Mouse (Mus musculus): ENCODE measurements around the gene Mkrn1.
"Not testable (repeated sequence)": the region's sequence is repeated elsewhere in the genome, so short reads cannot be mapped to it uniquely, and the experiment has no call there.

Mkrn1 gene

GRCm38 (mm10) chr6:39419851-39420721 lies at the start of gene Mkrn1:
Mkrn1 (minus strand) TSS chr6:39420462.
- DNase-seq, result peak; percentile 87

DNA sequence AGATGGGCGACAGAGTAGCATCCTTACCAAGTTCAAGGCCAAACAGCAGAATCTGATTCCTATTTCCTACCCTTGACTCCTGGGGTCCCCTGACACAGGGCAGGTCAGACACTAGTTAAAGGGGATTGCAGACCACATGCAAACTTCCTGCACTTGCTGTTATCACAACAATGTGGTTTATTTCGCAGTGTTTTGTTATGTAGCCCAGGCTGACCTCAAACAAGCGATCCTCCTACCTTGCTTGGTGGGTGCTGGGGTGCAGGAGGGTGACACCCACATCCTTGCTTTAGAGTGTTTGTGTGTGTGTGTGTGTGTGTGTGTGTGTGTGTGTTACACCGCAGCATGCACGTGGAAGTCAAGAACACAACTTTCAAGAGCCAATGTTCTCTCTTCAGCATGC lies 49.2 kb upstream of the Mkrn1 start:
- no peak for DNase-seq

- peak; percentile 87 for DNase-seq
Observed at GRCm38 (mm10) chr6:39462621-39463538, 42.6 kb upstream of the Mkrn1 start.

DNA sequence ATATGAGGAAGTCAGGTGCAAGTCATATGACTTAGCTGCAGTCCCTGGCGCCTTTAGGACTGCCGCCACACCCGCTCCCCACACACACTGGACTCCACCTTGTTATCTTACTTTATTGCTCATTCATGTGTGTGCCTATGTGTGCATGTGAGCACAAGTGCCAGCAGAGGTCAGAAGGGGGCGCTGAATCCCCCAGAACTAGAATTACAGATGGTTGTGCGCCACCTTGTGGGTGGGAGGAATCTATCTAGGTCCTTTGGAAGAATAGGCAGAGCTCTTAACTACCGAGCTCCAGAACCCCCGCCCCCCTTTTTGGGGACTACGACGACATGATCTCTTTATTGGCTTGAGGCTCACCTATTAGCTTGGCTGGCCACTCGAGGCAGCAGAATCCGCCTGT lies 39.8 kb upstream of the Mkrn1 start:
- no peak for DNase-seq

- no peak for DNase-seq
Observed at GRCm38 (mm10) chr6:39455339-39456160, 35.3 kb upstream of the Mkrn1 start.

DNA sequence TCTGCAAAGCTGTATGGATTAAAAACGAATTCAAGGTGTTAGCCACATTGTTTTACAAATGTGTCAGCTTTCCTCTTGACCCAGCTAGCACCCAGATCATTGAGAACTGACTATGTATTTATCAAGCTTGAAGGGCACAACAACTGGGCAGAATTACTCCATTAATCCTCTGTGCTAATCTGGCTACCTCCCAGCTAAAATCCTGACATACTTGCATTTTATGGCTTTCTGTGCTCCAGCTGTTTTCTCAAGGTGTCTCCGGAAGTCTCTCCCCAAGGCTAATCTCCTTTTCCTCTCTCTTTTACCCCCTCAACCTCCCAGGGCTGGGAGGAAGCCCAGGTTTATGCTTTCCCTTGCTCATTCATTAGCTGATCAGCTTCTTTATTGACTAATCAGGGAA lies 34.4 kb upstream of the Mkrn1 start:
- no peak for DNase-seq

GRCm38 (mm10) chr6:39453564-39453963 lies 33.3 kb upstream of the Mkrn1 start:
- no peak for DNase-seq

DNA sequence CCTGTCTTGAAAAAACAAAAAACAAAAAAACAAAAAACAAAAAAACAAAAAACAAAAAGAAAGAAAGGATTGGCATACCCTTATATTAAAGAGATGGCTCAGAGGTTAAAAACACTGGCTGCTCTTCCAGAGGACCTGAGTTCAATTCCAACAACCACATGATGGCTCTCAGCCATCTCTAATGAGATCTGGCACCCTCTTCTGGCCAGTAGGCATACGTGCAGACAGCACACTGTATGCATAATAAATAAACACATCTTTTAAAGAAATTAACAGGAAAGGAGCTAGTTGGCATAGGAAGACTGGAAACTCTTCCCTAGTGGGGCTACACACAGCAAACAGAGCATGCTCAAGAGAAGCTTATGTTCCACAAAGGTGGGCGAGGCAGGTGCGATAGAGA lies 30.8 kb upstream of the Mkrn1 start:
- DNase-seq, result no peak

- no peak for DNase-seq
Observed at GRCm38 (mm10) chr6:39450580-39450979, 30.3 kb upstream of the Mkrn1 start.

DNA sequence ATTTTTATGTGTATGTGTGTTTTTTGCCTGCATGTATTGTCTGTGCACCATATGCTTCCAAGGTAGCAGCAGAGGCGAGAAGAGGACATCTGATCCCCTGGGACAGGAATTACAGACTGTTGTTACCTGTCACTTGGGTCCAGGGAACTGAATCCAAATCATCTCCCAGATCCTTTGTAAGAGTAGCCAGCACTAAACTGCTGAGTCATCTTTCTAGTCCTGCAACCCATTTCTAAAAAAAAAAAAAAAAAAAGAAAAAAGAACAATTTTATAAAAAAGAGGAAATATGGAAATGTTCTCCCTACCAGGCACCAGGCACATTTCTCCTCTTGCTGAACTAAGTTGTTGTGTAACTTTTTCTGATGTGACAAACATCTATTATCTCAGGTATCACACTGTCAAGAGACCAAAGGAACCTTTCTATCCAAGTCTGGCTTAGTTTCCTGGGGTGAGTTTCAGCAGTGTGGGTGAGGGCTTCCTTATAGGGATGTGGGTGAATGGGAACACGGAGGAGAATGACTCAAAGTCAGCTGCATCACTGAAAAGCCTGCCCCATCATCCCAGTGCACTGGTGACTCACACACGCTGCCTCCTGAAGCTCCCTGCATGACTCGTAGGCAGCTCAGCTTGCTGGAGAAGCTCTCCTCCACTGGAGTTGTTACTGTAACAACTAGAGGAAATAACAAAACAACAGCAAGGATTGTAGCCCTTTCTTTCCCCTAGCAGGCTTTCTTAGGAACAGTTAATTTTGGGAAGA lies 27.3 kb upstream of the Mkrn1 start:
- peak; percentile 85 for DNase-seq

- DNase-seq, result no peak
Observed at GRCm38 (mm10) chr6:39445801-39446572, 25.7 kb upstream of the Mkrn1 start.

DNA sequence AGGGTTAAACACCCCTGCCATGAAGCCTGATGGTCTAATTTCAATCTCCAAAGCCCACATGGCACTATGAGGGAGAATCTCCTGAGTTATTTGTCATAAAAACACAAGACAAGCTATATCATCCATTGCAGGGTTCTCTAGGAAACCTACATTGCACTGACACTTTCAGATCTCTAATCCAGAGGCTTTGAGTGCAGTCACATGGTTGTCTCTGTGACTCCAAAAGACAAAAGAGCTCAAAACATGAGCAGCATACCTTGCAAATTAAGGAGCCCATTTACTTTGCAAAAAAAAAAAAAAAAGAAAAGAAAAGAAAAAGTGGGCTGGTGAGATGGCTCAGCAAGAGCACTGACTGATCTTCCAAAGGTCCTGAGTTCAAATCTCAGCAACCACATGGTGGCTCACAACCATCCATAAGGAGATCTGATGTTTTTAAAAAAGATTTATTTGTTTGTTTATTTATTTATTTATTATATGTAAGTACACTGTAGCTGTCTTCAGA lies 22.6 kb upstream of the Mkrn1 start:
- DNase-seq, result no peak

DNA sequence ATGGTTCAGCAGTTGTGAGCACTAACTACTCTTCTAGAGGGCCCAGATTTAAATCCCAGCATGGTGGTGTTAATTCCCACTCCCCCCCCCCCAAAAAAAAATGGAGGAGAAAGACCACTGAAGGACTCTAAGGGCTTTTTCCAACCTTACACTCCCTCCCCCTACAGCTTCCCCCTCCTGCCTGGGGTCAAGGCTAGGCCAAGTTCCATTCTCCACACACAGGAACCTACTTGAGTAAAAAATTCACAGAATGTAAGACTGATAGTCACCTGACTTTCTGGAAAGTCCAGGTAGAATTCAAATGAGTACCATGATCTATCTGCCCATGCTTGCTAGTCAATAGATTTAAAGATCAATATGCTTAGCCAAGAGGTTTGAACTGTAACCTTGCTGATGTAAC lies 19.9 kb upstream of the Mkrn1 start:
- no peak for DNase-seq

DNA sequence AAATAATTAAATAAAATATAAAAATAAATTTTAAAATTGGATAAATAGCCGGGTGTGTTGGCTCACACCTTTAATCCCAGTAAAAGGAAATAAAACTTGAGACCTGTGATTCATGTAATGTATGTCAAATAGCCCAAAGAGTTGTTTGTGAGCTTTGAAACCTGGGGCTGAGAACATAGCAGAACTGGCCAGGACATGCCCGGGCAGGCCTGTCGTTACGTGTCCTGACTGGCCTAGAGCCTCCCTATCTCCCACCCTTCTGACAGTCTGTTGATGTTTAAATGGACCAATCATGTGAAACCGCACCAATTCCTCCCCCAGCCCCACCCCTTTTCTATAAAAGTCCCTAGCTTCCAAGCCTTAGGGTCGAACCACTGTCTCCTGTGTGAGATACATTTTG lies 17.3 kb upstream of the Mkrn1 start:
- not testable (repeated sequence) for DNase-seq

DNA sequence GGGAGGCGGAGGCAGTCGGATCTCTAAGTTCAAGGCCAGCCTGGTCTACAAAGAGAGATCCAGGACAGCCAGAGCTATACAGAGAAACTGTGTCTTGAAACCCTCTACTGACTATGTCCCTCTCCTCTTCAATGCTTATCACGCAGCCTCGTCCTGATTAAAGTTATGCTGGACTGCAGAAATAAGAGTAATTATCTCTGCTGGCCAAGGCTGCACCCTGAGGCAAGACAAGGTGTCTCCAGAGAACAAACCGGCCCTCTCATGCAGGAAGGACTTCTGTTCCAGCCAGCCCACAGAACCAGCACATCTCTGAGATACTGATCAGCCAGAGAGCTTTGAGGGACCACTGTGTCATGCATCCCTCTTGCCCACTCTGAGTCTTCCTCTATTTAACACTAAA lies 15.6 kb upstream of the Mkrn1 start:
- no peak for DNase-seq

- DNase-seq, result no peak
Observed at GRCm38 (mm10) chr6:39434886-39435492, 14.7 kb upstream of the Mkrn1 start.

GRCm38 (mm10) chr6:39434111-39434885 lies 14.0 kb upstream of the Mkrn1 start:
- DNase-seq, result no peak

- no peak for DNase-seq
Observed at GRCm38 (mm10) chr6:39433701-39434100, 13.4 kb upstream of the Mkrn1 start.

GRCm38 (mm10) chr6:39433174-39433573 lies 12.9 kb upstream of the Mkrn1 start:
- DNase-seq, result no peak

DNA sequence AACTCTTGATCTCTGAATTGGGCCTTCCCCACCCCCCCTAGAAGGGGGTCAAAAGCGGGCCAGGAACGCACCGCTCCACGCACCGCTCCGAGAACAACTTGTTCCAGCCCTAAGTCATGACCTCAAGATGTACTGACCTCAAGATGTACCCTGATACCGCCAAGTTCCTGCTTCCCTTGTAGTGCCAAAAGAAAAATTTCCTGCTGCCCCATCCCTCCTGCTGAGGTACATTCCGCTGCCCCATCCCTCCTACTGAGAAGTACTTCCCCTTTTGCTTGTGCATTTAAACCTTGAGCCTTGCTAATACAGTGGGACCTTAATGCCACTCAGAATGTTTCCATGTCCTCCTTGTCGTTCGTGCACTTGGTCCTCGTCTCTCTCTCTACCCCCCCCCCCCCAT lies 10.5 kb upstream of the Mkrn1 start:
- DNase-seq, result no peak
